Mouse (Mus musculus) T-helper 17 cell (primary cell): ENCODE results near the gene Gm45717.

Experiments used
- in situ Hi-C, 2 experiments: fragments of 300-600 bp; cut with MboI, MseI; formaldehyde crosslinking; loops; 1 replicate in 1 of 2; 2 replicates in 1 of 2; pipeline ENCODE4 v1.15.1; 2025; ENCODE audit warnings: high pct_unique_total_duplicates in 2 of 2

Gm45717 gene

DNA sequence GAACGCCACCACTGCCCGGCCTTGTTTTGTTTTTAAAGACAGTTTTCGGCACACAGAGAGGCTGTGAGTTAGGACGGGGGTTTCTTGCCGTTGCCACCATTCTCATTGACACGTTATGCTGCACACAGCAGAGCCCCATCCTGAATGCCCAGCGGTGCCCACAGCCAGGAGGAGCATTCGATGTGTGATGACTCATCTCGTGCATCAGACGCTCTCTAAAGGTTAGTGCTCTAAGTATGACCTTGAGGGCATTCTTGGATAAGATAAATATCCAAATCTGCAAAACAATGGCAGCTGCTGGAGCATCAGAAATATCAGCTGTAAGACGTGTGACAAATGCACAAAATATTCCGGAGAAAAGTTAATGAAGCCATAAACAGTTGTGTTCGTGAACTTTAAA lies 48.6 kb downstream of the Gm45717 start:
- in situ Hi-C loops: no loop called here

DNA sequence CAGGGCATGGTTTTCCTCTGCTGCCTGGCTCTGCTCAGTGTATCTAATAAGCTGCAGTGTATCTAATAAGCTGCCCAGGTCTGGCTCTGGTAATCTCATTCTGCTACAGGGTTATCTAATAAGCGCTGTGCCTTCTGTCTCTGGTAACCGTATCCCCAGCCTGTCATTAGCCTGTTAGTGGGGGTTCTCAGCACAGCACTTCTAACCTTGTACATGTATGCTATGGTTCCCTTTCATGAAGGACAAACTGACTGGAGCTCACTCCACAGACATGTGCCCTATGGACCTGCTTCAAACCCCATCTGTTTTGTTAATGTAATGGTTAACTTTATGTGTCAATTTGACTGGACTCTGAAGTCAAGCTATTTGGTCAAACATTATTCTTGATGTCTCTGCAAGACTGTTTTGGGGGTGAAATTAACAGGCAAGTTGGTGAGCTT lies 50.1 kb downstream of the Gm45717 start:
- in situ Hi-C loops: no loop called here

- in situ Hi-C loops: loop anchor here (5.0 kb wide), 3 partner anchors 56 to 144 kb away; partner anchors contain the start of genes Odf3 (in 1 of the 2) and Scgb1c1 (in 1 of the 2)
These were observed 52.5 kb downstream of the Gm45717 start for GRCm38 (mm10) chr7:140903212-140903611.

- in situ Hi-C loops: loop anchor here (5.0 kb wide), 3 partner anchors 55 to 145 kb away; partner anchors contain the start of genes Odf3 (in 1 of the 2) and Scgb1c1 (in 1 of the 2)
These were observed 53.5 kb downstream of the Gm45717 start for GRCm38 (mm10) chr7:140902036-140902875.

GRCm38 (mm10) chr7:140900220-140900619 lies 55.5 kb downstream of the Gm45717 start, which contains the start of gene Cox8b:
Cox8b (minus strand) TSS chr7:140900446.
- in situ Hi-C loops: loop anchor here (5.0 kb wide), 3 partner anchors 53 to 147 kb away; partner anchors contain the start of genes Odf3 (in 1 of the 2) and Scgb1c1 (in 1 of the 2)
